Mouse (Mus musculus): Measurements from ENCODE around the gene Rsph10b.

DNA sequence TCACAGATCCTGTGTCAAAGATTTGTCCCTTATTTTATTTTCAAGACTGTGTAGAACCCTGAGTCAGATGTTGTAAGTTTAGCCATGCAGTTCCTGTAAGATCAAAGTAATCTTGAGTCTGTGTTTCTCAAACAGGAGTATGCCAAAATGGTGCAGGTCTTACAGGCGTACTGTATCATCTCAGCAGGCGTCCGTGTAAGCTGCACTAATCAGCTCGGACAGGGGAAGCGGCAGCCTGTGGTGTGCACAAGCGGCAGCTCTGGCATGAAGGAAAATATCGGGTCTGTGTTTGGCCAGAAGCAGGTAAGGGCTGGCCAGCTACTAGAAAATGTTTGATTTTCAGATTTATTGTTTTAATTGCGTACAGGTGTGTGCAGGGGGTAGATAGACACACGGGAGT is 16.6 kb upstream of the Rsph10b start:
- TF ChIP-seq CTCF (IDR thresholded peaks at IDR 0.05; ENCODE audit: extremely low read depth, insufficient read depth, low read length): no peak
- TF ChIP-seq POLR2A (IDR thresholded peaks at IDR 0.05; ENCODE audit: extremely low read depth, insufficient read depth, low read length): no peak
